Mouse (Mus musculus) embryonic facial prominence, embryonic 11.5 days (tissue): ENCODE results near the gene Slc38a6. TPM values are rescaled to one million over a fixed set of nuclear protein-coding genes. Genes with fewer than 3 reads are reported as not detected.

Experiments used
- ATAC-seq: fragments of 200-750 bp; cut with Nextera tagmentation; replicated peaks from 2 replicates; pipeline ENCODE4 v1.8.0; 2017; ENCODE audit warnings: low read depth; ENCODE audit not compliant: insufficient number of reproducible peaks, low FRiP score, low TSS enrichment
- DNase-seq: peaks from one replicate; pipeline ENCODE4 v3.0.0-alpha.2; 2015; ENCODE audit warnings: low spot score
- H3K27ac ChIP-seq: fragments of 300-500 bp; sonication (generic); replicated peaks from 2 replicates; pipeline ENCODE4 v1.5.1; 2014; ENCODE audit warnings: mild to moderate bottlenecking, low read depth, low read length, control low read depth
- H3K27me3 ChIP-seq: fragments of 300-500 bp; sonication (generic); 2 replicates; pipeline ENCODE4 v1.6.1; 2014; ENCODE audit warnings: mild to moderate bottlenecking, low read length, moderate library complexity, mixed read lengths; ENCODE audit not compliant: control insufficient read depth, insufficient read depth
- H3K36me3 ChIP-seq: fragments of 300-500 bp; sonication (generic); replicated peaks from 2 replicates; pipeline ENCODE4 v1.6.1; 2014; ENCODE audit warnings: low read depth, mild to moderate bottlenecking, low read length, moderate library complexity, mixed read lengths; ENCODE audit not compliant: control insufficient read depth, insufficient read depth
- H3K4me1 ChIP-seq: fragments of 300-500 bp; sonication (generic); 2 replicates; pipeline ENCODE4 v1.6.1; 2014; ENCODE audit warnings: low read length, mixed read lengths; ENCODE audit not compliant: control insufficient read depth, insufficient read depth
- H3K4me2 ChIP-seq: fragments of 300-500 bp; sonication (generic); 2 replicates; pipeline ENCODE4 v1.6.1; 2014; ENCODE audit warnings: low read depth, mild to moderate bottlenecking, control low read depth, low read length, moderate library complexity
- H3K4me3 ChIP-seq: fragments of 300-500 bp; sonication (generic); 2 replicates; pipeline ENCODE4 v1.5.1; 2014; ENCODE audit warnings: low read depth, low read length, control low read depth
- H3K9ac ChIP-seq: fragments of 300-500 bp; sonication (generic); replicated peaks from 2 replicates; pipeline ENCODE4 v1.6.1; 2014; ENCODE audit warnings: mild to moderate bottlenecking, control low read depth, low read length
- H3K9me3 ChIP-seq: fragments of 300-500 bp; sonication (generic); replicated peaks from 2 replicates; pipeline ENCODE4 v1.6.1; 2016; ENCODE audit warnings: mild to moderate bottlenecking, low read length, inconsistent platforms, mixed read lengths; ENCODE audit not compliant: control insufficient read depth
- WGBS: fragments of 180-500 bp; shearing (Covaris S2); extraction: QIAGEN DNeasy Blood & Tissue Kit; methylation state at CpG from one replicate; pipeline ENCODE4 v1.1.7; 2014; 5-methylcytosine and 5-hydroxymethylcytosine counted together
- polyA plus RNA-seq: library from polyadenylated mRNA; unstranded; fragments of >200 nt; fragmentation: Nextera tagmentation; extraction: Ambion mirVana; gene quantifications from 2 replicates; pipeline ENCODE4 v1.2.1, GENCODE M21; 2014

Gene Slc38a6
- polyA plus RNA-seq, 1 experiment from 2014 or later: 12.8 TPM

- Histone ChIP-seq H3K4me2 (no peak overlapping the region), H3K9me3 (no peaks in the 10 kb centered on the region), H3K27ac (no peak overlapping the region), H3K27me3 (no peaks in the 10 kb centered on the region), H3K4me1 (no peaks in the 10 kb centered on the region), H3K4me3 (no peak overlapping the region), H3K9ac (no peak overlapping the region), H3K36me3 (no peaks in the 10 kb centered on the region)
- DNase-seq (no peak), ATAC-seq (no peak)
- 85% methylated on average over 11 of the region's 11 CpGs for WGBS
These were observed 116.5 kb downstream of the Slc38a6 start for GRCm38 (mm10) chr12:73402851-73403665.

Other genes with a start within 250 kb of the Slc38a6 start
- gene Six1, start 232.9 kb upstream of the Slc38a6 start, polyA plus RNA-seq: 62.4 and 64.4 TPM in 2 replicates
- 16.9 and 18.1 TPM in 2 replicates for gene Six4, start 173.3 kb upstream of the Slc38a6 start, polyA plus RNA-seq
- 53.0 and 53.4 TPM in 2 replicates for gene Mnat1, start 163.1 kb upstream of the Slc38a6 start, polyA plus RNA-seq
- gene Trmt5, start 69 bp upstream of the Slc38a6 start, polyA plus RNA-seq: 23.7 and 28.8 TPM in 2 replicates